Mouse (Mus musculus): ENCODE measurements at regions not wholly inside any gene's neighbourhood (a gene's known extent, or its start where the extent isn't known, plus 50 kb on each side); places are given as distances from the start of the nearest gene placed in this dataset.

DNA sequence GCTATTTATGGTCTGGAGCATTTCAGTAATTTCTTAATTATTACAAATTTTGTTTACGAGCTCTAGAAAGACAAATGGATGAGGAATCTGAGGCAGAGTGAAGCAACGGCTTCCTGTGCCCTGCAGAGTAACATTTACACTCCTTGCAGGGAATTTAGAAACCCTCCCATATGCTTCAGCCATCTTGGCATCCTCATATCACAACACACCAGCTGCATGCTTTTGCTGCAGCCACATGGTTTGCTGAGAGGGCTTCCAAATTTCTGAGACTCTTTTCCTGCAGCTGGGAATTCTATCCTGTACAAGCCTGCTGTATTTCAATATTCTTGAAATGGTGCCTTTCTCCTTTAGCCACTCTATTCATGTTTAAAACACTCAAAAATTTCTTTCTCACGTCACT is 91.4 kb downstream of the Rgs2 start:
- H3K9ac ChIP-seq, result no peak overlapping the region
- no peaks in the 10 kb centered on the region for H3K27me3 ChIP-seq
- no peaks in the 10 kb centered on the region for H3K36me3 ChIP-seq
- 81% methylated on average over 3 of the region's 3 CpGs for WGBS
- no peak overlapping the region for H3K4me2 ChIP-seq
- no peak overlapping the region for H3K27ac ChIP-seq
- H3K4me3 ChIP-seq (replicated peaks), result no peak overlapping the region
- H3K4me1 ChIP-seq, result peaks cover 7% of the 10 kb centered on the region; the same call in 1 of the 2 replicates
- no peaks in the 10 kb centered on the region for H3K9me3 ChIP-seq (replicated peaks)
- no peak for ATAC-seq (replicated peaks; ENCODE audit: low FRiP score)

- Histone ChIP-seq H3K9me3 (replicated peaks) (no peaks in the 10 kb centered on the region), H3K27me3 (no peaks in the 10 kb centered on the region), H3K36me3 (no peaks in the 10 kb centered on the region), H3K4me2 (no peak overlapping the region), H3K4me1 (no peaks in the 10 kb centered on the region), H3K9ac (no peak overlapping the region), H3K27ac (no peak overlapping the region), H3K4me3 (replicated peaks) (no peak overlapping the region)
- 72% methylated on average over 3 of the region's 3 CpGs for WGBS
- ATAC-seq (replicated peaks; ENCODE audit: low FRiP score), result no peak
Measured at GRCm38 (mm10) chr1:143911230-143911629, 92.7 kb downstream of the Rgs2 start.

DNA sequence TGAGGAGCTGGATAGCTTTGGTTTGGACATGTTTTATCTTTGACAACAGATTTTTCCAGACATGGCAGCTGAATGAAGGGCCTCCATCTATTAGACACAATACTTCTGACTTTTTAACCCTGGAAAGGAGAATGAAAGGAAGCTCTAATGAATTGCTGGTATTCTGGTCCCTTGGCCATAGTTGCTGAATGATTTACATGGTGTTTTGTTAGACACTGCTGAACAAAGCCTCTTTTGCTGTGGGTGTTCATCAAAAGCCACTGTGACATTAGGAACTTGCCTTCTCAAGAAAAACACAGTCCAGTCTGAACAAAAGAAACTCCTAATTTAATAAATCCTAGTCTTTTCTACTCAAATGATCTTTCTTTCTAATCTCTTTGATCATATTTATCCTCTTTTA is 93.4 kb downstream of the Rgs2 start:
- no peak for ATAC-seq (replicated peaks; ENCODE audit: low FRiP score)
- H3K4me2 ChIP-seq, result no peak overlapping the region
- H3K36me3 ChIP-seq, result no peaks in the 10 kb centered on the region
- H3K4me1 ChIP-seq, result no peaks in the 10 kb centered on the region
- H3K9me3 ChIP-seq (replicated peaks), result no peaks in the 10 kb centered on the region
- H3K9ac ChIP-seq, result no peak overlapping the region
- no peak overlapping the region for H3K27ac ChIP-seq
- no peaks in the 10 kb centered on the region for H3K27me3 ChIP-seq
- no peak overlapping the region for H3K4me3 ChIP-seq (replicated peaks)

GRCm38 (mm10) chr1:143907312-143907711 is 96.6 kb downstream of the Rgs2 start:
- WGBS, result 65% methylated on average over 6 of the region's 6 CpGs
- no peaks in the 10 kb centered on the region for H3K27me3 ChIP-seq
- no peak overlapping the region for H3K4me2 ChIP-seq
- ATAC-seq (replicated peaks; ENCODE audit: low FRiP score), result no peak
- H3K9ac ChIP-seq, result no peak overlapping the region
- H3K4me3 ChIP-seq (replicated peaks), result no peak overlapping the region
- no peaks in the 10 kb centered on the region for H3K36me3 ChIP-seq
- H3K4me1 ChIP-seq, result no peaks in the 10 kb centered on the region
- no peak overlapping the region for H3K27ac ChIP-seq
- no peaks in the 10 kb centered on the region for H3K9me3 ChIP-seq (replicated peaks)

DNA sequence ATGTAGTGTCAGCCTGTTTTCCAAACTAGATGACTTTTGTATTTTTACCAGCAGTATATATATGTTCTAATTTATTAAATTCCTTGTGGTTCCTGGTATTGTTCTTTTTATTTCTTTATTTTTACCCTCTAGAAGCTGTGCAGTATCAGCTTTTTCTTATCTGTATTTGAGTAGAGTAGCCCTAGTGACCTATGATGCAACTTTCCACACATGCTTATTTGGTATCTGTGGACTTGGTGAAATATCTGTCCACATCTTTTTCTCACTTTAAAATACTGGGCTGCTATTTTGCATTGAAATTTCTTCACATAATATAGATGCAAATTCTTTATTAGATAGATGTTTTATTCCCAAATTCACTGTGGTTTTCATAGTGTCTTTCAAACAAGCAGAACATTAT is 97.1 kb downstream of the Rgs2 start:
- Histone ChIP-seq H3K4me3 (replicated peaks) (no peak overlapping the region), H3K9ac (no peak overlapping the region), H3K4me1 (no peaks in the 10 kb centered on the region), H3K27ac (no peak overlapping the region), H3K27me3 (no peaks in the 10 kb centered on the region), H3K4me2 (no peak overlapping the region), H3K9me3 (replicated peaks) (no peaks in the 10 kb centered on the region), H3K36me3 (no peaks in the 10 kb centered on the region)
- no peak for ATAC-seq (replicated peaks; ENCODE audit: low FRiP score)

GRCm38 (mm10) chr1:143903985-143904384 is 100.0 kb downstream of the Rgs2 start:
- Histone ChIP-seq H3K4me2 (no peak overlapping the region), H3K9ac (no peak overlapping the region), H3K9me3 (replicated peaks) (no peaks in the 10 kb centered on the region), H3K27me3 (no peaks in the 10 kb centered on the region), H3K4me1 (no peaks in the 10 kb centered on the region), H3K4me3 (replicated peaks) (no peak overlapping the region), H3K27ac (no peak overlapping the region), H3K36me3 (no peaks in the 10 kb centered on the region)
- 82% methylated on average over 3 of the region's 3 CpGs for WGBS
- no peak for ATAC-seq (replicated peaks; ENCODE audit: low FRiP score)

DNA sequence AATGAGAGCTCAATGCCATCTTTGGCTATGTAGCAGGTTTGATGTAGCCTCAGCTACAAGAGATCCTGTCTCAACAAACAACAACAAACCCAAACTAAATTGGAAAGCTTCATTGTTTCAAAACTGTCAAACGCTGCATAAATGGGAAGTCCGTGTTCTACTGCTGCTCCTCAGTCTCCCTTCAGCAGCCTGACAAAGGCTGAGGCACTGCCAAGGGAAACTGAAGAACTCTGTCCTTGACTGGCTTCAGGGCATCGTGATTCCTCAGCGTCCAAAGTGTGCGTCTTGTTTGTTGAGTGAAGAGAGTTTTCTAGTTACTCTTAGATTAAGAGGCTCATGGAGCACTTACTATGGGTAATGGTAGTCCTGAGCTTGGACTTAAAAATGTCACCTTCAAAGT is 100.7 kb downstream of the Rgs2 start:
- Histone ChIP-seq H3K4me3 (replicated peaks) (no peak overlapping the region), H3K9me3 (replicated peaks) (no peaks in the 10 kb centered on the region), H3K4me2 (no peak overlapping the region), H3K9ac (no peak overlapping the region), H3K36me3 (no peaks in the 10 kb centered on the region), H3K4me1 (no peaks in the 10 kb centered on the region), H3K27ac (no peak overlapping the region), H3K27me3 (no peaks in the 10 kb centered on the region)
- ATAC-seq (replicated peaks; ENCODE audit: low FRiP score), result no peak
- 83% methylated on average over 5 of the region's 5 CpGs for WGBS

DNA sequence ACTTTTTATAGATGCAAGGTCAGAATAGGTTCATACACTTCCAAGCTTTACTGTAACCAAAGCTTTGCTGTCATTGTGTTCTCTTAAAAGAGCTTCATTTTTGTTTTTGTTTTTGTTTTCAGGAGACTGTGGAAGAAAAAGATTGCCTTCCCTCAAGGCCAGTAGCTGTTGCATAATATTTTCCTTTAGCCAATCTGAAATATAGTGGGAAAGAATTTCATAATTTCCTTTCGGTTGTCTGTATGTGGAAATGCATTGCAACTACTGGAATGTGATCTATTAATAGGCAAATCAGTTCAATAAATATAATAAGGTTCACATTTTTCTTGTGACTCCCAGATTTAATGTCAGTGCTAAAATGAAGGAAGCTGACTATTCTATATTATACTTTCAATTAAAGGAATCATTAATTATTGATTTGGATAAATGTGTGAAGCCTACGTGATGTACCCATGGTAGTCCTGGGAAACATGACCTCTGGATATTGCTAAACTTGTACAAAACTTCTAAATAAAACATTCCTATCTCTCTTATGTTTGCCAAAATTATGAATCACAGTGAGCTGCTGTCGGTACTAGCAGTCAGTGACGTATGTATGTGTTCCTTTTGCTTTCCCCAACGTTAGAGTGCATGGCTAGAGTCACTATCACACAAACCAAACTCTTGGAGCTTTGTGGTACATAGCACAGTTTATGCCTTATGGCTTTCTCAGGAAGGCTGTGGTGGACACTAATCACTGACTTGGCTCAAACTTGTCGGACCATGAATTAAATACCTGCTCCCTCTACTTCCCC is 102.6 kb downstream of the Rgs2 start:
- H3K4me2 ChIP-seq, result no peak overlapping the region
- no peaks in the 10 kb centered on the region for H3K27me3 ChIP-seq
- no peak overlapping the region for H3K9ac ChIP-seq
- H3K4me1 ChIP-seq, result no peaks in the 10 kb centered on the region
- 80% methylated on average over 6 of the region's 6 CpGs for WGBS
- no peaks in the 10 kb centered on the region for H3K9me3 ChIP-seq (replicated peaks)
- H3K27ac ChIP-seq, result no peak overlapping the region
- no peaks in the 10 kb centered on the region for H3K36me3 ChIP-seq
- H3K4me3 ChIP-seq (replicated peaks), result no peak overlapping the region
- no peak for ATAC-seq (replicated peaks; ENCODE audit: low FRiP score)

GRCm38 (mm10) chr1:143888510-143888909 is 111.4 kb downstream of the Uchl5 start:
- no peak overlapping the region for H3K27ac ChIP-seq
- H3K36me3 ChIP-seq, result no peaks in the 10 kb centered on the region
- H3K4me3 ChIP-seq (replicated peaks), result no peak overlapping the region
- H3K4me1 ChIP-seq, result no peaks in the 10 kb centered on the region
- no peak overlapping the region for H3K9ac ChIP-seq
- WGBS, result 90% methylated on average over 2 of the region's 2 CpGs
- no peak for ATAC-seq (replicated peaks; ENCODE audit: low FRiP score)
- no peaks in the 10 kb centered on the region for H3K9me3 ChIP-seq (replicated peaks)
- no peaks in the 10 kb centered on the region for H3K27me3 ChIP-seq
- H3K4me2 ChIP-seq, result no peak overlapping the region

GRCm38 (mm10) chr1:143888065-143888464 is 111.0 kb downstream of the Uchl5 start:
- H3K4me3 ChIP-seq (replicated peaks), result no peak overlapping the region
- no peaks in the 10 kb centered on the region for H3K4me1 ChIP-seq
- no peaks in the 10 kb centered on the region for H3K9me3 ChIP-seq (replicated peaks)
- no peaks in the 10 kb centered on the region for H3K27me3 ChIP-seq
- H3K27ac ChIP-seq, result no peak overlapping the region
- H3K4me2 ChIP-seq, result no peak overlapping the region
- no peak for ATAC-seq (replicated peaks; ENCODE audit: low FRiP score)
- no peaks in the 10 kb centered on the region for H3K36me3 ChIP-seq
- WGBS, result 86% methylated on average over 5 of the region's 5 CpGs
- H3K9ac ChIP-seq, result no peak overlapping the region

DNA sequence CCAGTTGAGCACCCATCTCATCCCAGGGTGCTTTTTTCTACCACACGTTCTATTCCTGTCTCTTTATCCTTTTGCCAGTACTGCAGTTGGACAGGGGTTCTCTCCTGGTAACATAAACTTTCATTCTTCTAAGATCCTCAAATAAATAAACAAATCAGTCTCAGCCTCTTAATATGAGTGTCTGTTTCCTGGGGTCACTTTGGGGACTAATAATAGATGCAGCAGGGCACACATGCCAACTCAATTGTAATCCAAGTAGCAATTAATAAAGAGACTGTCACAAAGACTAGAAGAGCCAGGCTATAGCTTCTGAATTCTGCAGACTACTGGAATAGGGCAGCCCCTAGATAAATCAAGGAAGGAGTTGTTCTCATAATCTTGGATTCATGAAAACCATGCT is 108.9 kb downstream of the Uchl5 start:
- no peak for ATAC-seq (replicated peaks; ENCODE audit: low FRiP score)
- Histone ChIP-seq H3K27me3 (no peaks in the 10 kb centered on the region), H3K27ac (no peak overlapping the region), H3K9me3 (replicated peaks) (no peaks in the 10 kb centered on the region), H3K4me1 (no peaks in the 10 kb centered on the region), H3K36me3 (no peaks in the 10 kb centered on the region), H3K9ac (no peak overlapping the region), H3K4me2 (no peak overlapping the region), H3K4me3 (replicated peaks) (no peak overlapping the region)
- WGBS, result 54% methylated on average over 1 of the region's 1 CpGs

- no peak overlapping the region for H3K4me2 ChIP-seq
- 48% methylated on average over 6 of the region's 6 CpGs for WGBS
- no peaks in the 10 kb centered on the region for H3K36me3 ChIP-seq
- ATAC-seq (replicated peaks; ENCODE audit: low FRiP score), result no peak
- H3K27me3 ChIP-seq, result no peaks in the 10 kb centered on the region
- no peak overlapping the region for H3K9ac ChIP-seq
- no peaks in the 10 kb centered on the region for H3K9me3 ChIP-seq (replicated peaks)
- no peak overlapping the region for H3K4me3 ChIP-seq (replicated peaks)
- no peaks in the 10 kb centered on the region for H3K4me1 ChIP-seq
- no peak overlapping the region for H3K27ac ChIP-seq
Measured at GRCm38 (mm10) chr1:143881192-143881591, 104.1 kb downstream of the Uchl5 start.

DNA sequence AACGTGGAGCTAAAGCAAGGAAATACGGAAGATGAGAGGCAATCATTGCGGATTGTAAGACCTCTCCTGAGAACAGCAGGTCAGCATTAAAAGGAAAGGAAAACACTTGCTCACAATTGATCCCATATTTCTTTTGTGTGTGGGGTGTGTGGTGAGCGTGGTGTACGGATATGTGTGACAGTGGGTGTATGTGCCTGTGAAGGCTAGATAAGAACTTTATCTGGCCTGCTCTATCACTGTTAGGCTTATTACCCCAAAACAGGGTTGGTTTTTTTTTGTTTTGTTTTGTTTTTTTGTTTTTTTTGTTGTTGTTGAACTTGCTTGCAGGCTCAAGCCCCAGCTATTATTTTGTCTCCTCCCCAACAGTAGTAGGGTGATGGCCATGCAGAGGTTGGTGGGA is 102.5 kb downstream of the Uchl5 start:
- Histone ChIP-seq H3K4me3 (replicated peaks) (no peak overlapping the region), H3K9ac (no peak overlapping the region), H3K27me3 (no peaks in the 10 kb centered on the region), H3K36me3 (no peaks in the 10 kb centered on the region), H3K4me2 (no peak overlapping the region), H3K4me1 (no peaks in the 10 kb centered on the region), H3K27ac (no peak overlapping the region), H3K9me3 (replicated peaks) (no peaks in the 10 kb centered on the region)
- WGBS, result 89% methylated on average over 5 of the region's 5 CpGs
- no peak for ATAC-seq (replicated peaks; ENCODE audit: low FRiP score)
